Mouse (Mus musculus): ENCODE measurements at regions not wholly inside any gene's neighbourhood (a gene's known extent, or its start where the extent isn't known, plus 50 kb on each side); places are given as distances from the start of the nearest gene placed in this dataset.

DNA sequence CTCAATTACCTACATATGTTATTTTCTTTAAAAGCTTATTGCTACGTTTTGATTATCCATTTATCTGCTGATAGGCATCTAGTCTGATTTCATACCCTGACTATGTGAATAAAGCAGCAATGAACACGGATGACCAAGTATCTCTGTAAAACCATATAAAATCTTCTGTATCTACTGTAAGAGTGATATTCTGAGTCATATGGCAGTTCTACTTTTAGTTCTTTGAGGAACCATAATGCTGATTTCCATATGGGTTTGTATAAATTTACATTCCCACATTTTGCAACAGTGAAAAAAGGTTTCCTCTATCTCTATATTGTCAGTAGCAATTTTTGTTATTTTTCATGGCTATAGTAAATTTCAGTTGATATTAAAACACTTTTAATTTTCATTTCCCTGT is 280.6 kb downstream of the Fsip2 start:
- DNase-seq (ENCODE audit: low spot score) = no peak

DNA sequence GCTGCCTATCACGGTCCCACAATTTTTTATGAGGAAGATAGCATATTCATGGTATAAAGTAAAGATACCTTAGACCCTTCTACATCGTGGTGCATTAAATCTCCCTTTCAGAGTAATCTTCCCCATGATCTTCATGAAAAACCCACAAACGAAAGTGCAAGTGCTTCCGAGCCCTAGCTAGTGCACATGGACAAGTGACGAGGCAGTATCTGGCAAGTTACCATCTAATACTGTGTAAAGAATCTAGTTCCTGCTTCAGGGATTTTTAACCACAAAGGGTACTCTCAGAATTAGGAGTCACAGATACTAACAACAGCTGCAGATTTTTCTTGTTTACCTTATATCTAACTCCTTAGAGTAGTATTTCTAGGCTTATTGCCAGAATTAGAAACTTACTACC is 282.8 kb downstream of the Fsip2 start:
- DNase-seq (ENCODE audit: low spot score) = no peak

DNA sequence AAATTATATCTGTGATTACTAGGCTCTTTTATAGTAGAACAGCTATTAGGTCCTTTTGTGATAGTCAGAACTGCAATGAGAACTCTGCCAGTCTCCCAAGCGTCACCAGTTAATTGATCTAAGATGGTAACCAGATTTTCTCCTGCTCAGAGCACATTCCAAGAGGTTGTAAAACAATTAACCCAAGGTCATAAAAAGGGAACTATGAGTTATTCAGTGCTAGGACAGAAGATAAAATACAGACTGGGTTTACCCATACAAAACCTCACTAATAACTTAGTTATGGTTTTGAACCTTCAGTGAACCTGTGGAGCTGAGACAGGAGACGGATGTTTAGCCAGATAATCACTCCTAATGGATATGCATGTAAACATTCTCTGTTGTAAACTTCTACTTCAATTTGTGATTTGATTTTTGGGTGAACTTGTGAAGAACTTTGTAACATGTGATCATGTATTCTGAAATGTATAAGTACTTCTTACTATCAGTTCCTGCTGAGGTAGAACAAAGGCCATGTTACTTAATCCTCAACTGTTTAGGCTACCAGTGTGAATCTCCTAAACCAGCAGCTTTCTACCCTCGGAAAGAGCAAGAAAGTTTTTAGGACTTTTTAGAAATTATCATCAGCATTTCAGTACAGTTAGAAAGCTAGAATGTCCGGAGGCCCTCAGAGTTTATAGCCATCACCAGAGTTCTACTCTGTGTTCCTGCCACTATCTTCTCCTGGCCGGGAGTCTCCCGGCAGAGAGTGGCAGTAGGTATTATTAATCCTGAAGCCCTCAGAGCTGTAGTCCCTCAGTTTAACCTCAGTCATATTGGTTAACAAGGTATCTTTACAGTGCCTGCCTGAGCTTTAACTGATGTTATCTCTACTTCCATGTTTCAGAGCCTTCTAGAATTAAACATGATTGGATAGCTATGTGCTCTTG is 308.0 kb downstream of the Fsip2 start:
- peak; percentile 21 for DNase-seq (ENCODE audit: low spot score)

DNA sequence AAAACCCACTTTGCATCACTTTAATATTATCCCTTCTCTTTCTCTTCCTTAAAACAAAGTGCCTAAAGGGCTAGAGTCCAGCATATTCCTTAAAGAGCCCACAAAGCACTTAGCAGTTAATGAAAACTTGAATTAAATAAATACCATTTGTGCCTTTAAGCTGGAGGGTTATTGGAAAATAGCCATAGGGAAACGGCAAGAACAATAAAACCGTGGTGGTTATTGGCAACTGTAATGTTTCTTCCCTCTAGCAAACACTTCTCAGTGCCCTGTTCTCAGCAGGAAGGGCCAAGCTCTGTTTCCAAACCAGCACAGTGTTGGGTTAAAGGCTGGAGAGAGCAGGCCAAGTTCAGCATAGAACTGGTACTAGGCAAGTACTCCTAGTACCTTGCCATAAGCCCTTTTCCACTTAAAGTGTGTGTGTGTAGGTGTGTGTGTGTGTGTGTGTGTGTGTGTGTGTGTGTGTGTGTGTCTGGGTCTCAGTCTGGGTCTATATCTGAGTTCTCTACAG is 313.4 kb downstream of the Fsip2 start:
- DNase-seq (ENCODE audit: low spot score) = no peak

DNA sequence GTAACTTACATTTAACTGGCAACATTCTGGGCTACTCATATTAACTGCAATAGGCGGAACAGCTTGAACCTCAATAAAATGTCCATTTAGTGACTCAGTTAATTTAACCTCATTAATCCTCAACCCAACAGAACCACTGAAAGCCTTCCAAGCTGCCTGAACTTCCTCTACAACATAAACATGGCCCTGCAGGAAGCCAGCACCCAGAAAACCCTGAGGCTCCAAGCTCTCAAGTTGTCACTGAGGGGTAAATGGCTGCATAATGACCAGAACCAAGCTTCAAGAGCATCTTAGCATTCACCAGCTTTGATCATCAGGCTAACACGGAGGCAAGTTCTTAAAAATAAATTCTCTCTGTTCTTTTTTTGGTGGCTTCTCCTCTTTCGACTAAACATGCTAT is 315.2 kb downstream of the Fsip2 start:
- no peak for DNase-seq (ENCODE audit: low spot score)

DNA sequence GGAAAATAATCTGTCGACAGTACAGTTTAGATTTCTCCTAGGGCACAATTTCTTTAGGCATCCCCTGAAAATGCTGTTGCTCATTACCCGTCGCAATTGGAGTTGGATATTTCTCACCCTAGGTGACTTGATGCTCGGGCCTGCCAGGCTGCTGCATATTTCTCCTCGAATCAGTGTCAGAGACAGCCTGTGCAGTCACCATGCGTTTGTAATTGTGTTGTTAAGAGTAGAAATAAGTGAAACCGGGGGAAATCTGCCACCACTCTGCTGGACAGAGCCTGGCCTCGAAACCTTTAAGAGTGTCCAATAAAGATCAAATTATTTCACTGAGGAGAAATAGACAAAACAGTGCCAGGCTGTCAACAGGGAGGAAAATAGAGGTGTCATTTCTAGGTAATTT is 340.7 kb upstream of the Zc3h15 start:
- DNase-seq (ENCODE audit: low spot score) = no peak

DNA sequence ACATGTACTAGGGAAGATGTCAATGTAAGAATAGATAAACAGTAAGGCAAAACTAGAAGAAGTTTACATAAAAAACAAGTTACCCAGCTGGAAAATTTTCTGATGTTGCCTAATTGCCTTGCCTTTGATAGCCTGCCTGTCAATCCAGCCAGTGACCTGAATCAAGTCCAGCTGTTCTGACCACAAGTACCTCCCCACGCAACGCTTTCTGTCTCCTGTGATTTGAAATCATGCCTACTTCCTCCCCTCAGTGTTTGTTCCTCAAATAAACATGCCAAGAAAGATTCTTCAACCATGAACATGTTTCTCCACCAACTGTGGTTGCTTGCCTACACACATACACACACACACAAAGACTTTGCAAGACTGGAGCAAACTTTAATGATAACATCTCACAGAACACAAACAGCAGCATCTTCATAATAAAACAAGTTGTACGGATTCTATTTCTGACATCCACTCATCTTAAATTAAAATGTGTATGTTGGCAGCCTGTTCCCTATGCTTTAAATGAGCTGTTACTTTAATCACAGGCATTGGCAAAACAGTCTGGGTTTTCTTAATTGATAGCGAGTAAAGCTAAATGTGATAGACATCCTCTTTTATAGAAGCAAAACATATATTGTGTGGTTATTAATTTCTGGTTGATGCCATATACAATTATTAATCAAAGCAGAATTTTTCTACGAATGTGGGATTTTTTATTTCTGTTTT is 312.0 kb upstream of the Zc3h15 start:
- DNase-seq (ENCODE audit: low spot score) = peak; percentile 18

DNA sequence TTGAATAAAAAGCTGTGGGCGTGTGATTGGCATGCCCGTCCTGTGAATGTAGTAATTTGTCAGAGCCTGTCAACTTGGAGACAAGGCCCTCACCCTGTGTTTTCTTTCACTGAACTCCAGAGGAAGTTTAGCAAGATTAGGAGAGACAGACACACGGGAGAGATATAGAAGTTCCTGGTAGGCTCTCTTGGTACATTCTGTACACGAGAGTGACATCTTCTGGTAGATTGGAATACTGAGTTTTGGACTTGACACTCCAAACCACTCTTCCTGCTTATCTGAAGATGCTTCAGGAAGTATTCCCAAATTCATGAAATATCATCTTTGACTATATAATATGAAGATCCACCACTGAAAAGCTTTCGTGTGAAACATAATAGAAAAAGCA is 311.5 kb upstream of the Zc3h15 start:
- peak; percentile 70 for DNase-seq (ENCODE audit: low spot score)

DNA sequence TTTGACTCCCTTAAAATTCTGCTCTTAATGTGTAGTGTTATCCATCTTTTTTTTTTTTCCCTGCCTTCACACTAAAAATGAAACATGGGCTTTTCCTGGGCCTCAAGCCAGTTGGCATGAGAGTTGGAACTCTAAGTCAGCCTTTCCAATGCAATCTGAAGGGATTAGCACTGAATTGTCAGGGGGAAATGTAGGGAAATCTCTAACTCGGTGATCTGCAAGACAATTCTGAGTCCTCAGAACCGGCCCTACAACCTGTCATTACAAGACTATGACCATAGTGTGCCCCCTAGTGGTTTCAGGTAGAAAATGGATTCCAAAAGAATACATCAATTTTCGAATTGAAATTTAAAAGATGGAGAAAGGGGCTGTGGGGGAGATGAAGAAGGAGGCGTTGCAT is 306.9 kb upstream of the Zc3h15 start:
- peak; percentile 72 for DNase-seq (ENCODE audit: low spot score)

DNA sequence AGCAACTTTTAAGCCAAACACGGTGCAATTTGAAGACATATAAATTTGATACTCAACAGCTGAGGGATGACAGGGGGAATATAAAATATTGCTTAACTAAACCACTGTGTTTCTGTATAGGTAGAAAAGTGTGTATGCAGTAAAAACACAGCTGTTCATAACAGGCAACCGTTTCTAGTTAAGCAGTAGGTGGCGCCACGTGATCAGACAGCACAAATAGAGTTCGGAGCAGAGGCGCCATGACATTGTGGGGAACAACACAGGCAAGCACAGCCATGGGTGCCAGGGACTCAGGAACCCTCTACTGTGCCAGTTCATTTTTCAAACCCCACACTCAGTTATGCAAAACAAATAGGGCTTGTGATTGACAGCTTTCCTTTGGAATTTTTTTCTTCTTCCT is 304.1 kb upstream of the Zc3h15 start:
- DNase-seq (ENCODE audit: low spot score) = peak; percentile 10

Measured in embryo, embryonic 10.5 days (tissue).